Mouse (Mus musculus): ENCODE measurements around the gene Tert. TPM values are rescaled to one million over a fixed set of nuclear protein-coding genes. Genes with fewer than 3 reads are reported as not detected.

Tert gene
- polyA plus RNA-seq, 1 experiment, result 4.1 TPM

DNA sequence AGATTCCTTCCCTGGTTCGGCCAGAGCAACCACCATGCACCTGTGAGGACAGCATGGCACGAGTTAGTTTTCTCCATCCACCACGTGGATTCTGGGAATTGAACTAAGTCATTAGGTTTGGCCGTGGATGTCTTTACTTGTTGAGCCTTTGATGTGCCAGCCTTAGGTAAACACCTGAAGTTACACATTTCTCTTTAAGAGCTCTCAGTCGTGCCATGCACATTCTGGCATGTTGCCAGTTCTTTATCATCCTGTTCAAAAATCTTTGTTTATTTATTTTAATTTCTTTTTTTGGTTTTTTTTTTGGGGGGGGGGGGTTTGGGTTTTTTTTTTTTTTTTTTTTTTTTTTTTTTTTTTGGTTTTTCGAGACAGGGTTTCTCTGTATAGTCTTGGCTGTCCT, 11.1 kb downstream of the Tert start:
- no peaks in the 10 kb centered on the region for H3K36me3 ChIP-seq (ENCODE audit: control insufficient read depth, insufficient read depth, low read length)
- TF ChIP-seq POLR2A (IDR thresholded peaks at IDR 0.05; ENCODE audit: control insufficient read depth, low read depth, low read length) (no peak), CTCF (IDR thresholded peaks at IDR 0.05; ENCODE audit: control insufficient read depth, insufficient read depth, insufficient replicate concordance, low read depth, low read length) (no peak)
- no peak overlapping the region for H3K27ac ChIP-seq (ENCODE audit: control insufficient read depth, insufficient read depth, low read depth, low read length)
- H3K4me3 ChIP-seq (ENCODE audit: control insufficient read depth, low read depth, low read length), result no peak overlapping the region
- no peaks in the 10 kb centered on the region for H3K4me1 ChIP-seq (ENCODE audit: control insufficient read depth, insufficient read depth, low read length)
- H3K27me3 ChIP-seq (ENCODE audit: control insufficient read depth, insufficient read depth, low read length), result no peaks in the 10 kb centered on the region

DNA sequence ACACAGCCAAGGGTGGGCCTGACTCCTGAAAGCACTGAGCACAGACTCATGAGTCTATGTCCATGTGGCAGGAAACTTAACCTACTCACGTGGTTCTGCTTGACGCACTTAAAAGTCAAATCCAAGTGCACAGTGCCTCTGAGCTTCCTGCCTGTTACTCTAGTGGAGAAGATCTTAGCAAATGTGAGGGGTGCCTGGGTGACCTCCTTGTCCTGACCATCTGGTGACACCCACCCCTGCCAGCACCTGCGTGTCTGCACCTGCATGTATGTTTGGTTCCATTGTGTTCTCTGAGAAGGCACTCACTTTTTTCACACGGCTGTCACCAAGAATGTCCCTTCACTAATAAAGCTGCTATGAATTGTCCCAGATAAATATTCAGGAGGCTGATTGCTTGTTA, 14.6 kb downstream of the Tert start:
- Histone ChIP-seq H3K27me3 (ENCODE audit: control insufficient read depth, insufficient read depth, low read length) (no peaks in the 10 kb centered on the region), H3K4me1 (ENCODE audit: control insufficient read depth, insufficient read depth, low read length) (no peaks in the 10 kb centered on the region), H3K4me3 (ENCODE audit: control insufficient read depth, low read depth, low read length) (no peak overlapping the region), H3K36me3 (ENCODE audit: control insufficient read depth, insufficient read depth, low read length) (no peaks in the 10 kb centered on the region), H3K27ac (ENCODE audit: control insufficient read depth, insufficient read depth, low read depth, low read length) (no peak overlapping the region)
- TF ChIP-seq POLR2A (IDR thresholded peaks at IDR 0.05; ENCODE audit: control insufficient read depth, low read depth, low read length) (no peak), CTCF (IDR thresholded peaks at IDR 0.05; ENCODE audit: control insufficient read depth, insufficient read depth, insufficient replicate concordance, low read depth, low read length) (no peak)

DNA sequence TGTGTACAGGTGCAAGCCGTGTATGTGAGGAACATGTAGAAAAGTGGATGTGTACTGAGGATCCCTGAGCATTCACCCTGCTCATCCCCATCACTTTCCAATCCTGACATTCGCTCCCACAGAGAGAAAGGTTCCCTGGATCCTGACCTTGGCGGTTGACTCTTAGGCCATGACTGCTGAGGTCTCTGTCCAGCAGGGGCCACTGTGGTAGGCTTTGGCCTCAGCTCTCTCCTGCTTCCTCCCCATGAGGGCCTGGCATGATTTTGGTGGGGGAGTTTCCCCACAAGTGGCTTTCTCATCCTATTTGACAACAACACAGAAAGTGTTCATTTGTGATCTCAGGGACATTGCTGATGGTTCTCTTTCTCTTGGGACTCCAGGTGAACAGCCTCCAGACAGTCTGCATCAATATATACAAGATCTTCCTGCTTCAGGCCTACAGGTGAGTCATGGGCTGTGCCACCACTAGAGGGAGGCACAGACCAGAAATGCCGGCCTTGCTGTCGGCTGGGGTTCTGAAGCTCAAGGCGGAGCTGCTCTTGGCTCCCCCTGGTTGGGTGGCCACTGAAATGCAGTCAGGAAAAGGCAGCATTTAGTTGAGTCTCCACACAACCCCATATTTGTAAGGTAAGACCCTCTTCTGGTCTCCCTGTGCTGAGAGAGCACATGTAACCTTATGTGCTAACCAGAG, 19.8 kb downstream of the Tert start:
- Histone ChIP-seq H3K27me3 (ENCODE audit: control insufficient read depth, insufficient read depth, low read length) (no peaks in the 10 kb centered on the region), H3K27ac (ENCODE audit: control insufficient read depth, insufficient read depth, low read depth, low read length) (no peak overlapping the region), H3K4me3 (ENCODE audit: control insufficient read depth, low read depth, low read length) (no peak overlapping the region), H3K4me1 (ENCODE audit: control insufficient read depth, insufficient read depth, low read length) (no peaks in the 10 kb centered on the region), H3K36me3 (ENCODE audit: control insufficient read depth, insufficient read depth, low read length) (no peaks in the 10 kb centered on the region; the same call in 1 of the 2 replicates)
- TF ChIP-seq POLR2A (IDR thresholded peaks at IDR 0.05; ENCODE audit: control insufficient read depth, low read depth, low read length) (no peak), CTCF (IDR thresholded peaks at IDR 0.05; ENCODE audit: control insufficient read depth, insufficient read depth, insufficient replicate concordance, low read depth, low read length) (peak; percentile 64; the same call in 1 of the 2 replicates)

DNA sequence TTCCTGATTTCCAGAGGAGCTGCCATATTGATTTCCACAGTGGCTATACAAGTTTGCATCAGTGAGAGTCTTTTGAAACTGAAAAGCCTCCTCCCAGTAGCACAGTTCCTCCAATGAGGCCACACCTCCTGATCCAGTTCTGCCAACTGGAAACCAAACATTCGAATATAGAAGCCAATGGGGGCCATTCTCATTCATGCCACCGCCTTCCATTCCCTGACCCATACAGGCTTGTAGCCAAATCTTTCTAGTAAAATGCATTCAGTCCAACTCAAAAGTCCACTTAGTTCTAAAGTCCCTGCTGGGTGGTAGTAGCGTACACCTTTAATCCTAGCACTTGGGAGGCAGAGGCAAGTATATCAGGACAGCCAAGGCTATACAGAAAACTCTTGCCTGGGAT, 26.6 kb downstream of the Tert start:
- H3K27me3 ChIP-seq (ENCODE audit: control insufficient read depth, insufficient read depth, low read length), result no peaks in the 10 kb centered on the region
- H3K36me3 ChIP-seq (ENCODE audit: control insufficient read depth, insufficient read depth, low read length), result no peaks in the 10 kb centered on the region
- H3K27ac ChIP-seq (ENCODE audit: control insufficient read depth, insufficient read depth, low read depth, low read length), result no peak overlapping the region
- no peak overlapping the region for H3K4me3 ChIP-seq (ENCODE audit: control insufficient read depth, low read depth, low read length)
- TF ChIP-seq POLR2A (IDR thresholded peaks at IDR 0.05; ENCODE audit: control insufficient read depth, low read depth, low read length) (no peak), CTCF (IDR thresholded peaks at IDR 0.05; ENCODE audit: control insufficient read depth, insufficient read depth, insufficient replicate concordance, low read depth, low read length) (no peak)
- H3K4me1 ChIP-seq (ENCODE audit: control insufficient read depth, insufficient read depth, low read length), result no peaks in the 10 kb centered on the region

DNA sequence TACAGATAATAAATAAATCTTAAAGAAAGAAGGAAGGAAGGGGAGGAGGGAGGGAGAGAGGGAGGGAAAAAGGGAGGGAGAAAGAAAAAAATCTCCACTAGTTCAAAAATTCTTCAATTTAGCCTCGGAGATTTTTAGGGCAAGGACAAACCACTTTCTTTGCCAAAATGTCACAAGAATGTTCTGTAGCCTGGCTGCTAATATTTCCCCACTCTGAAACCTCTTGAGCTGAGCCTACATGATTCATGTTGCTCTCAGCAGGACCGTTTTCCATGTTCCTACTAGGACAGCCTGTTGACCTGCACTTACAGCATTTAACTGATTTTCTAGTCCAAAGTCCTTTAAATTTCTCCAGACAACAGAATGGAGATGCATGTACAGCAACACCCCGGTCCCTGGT, 28.3 kb downstream of the Tert start:
- TF ChIP-seq CTCF (IDR thresholded peaks at IDR 0.05; ENCODE audit: control insufficient read depth, insufficient read depth, insufficient replicate concordance, low read depth, low read length) (no peak), POLR2A (IDR thresholded peaks at IDR 0.05; ENCODE audit: control insufficient read depth, low read depth, low read length) (no peak)
- H3K4me1 ChIP-seq (ENCODE audit: control insufficient read depth, insufficient read depth, low read length), result no peaks in the 10 kb centered on the region

DNA sequence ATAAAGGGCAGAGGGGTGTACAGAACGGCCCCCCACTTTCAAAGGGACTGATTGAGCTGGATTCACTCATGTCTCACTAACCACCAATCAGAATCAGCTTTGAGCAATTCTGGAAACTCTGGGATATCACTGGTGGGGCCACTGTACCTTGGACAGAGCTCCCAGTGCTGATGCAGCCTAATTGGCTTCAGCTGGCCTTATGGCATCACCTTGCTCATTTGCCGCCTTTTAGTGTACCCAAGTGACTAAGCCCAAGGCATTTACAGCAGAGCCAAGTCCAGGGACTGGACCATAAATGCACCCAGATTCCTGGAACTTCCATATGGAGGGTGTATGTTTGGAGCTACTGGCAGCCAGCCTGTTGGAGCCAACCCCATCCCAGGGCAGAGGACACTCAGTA, 32.2 kb downstream of the Tert start:
- H3K27me3 ChIP-seq (ENCODE audit: control insufficient read depth, insufficient read depth, low read length), result no peaks in the 10 kb centered on the region
- TF ChIP-seq CTCF (IDR thresholded peaks at IDR 0.05; ENCODE audit: control insufficient read depth, insufficient read depth, insufficient replicate concordance, low read depth, low read length) (no peak), POLR2A (IDR thresholded peaks at IDR 0.05; ENCODE audit: control insufficient read depth, low read depth, low read length) (no peak)
- no peaks in the 10 kb centered on the region for H3K4me1 ChIP-seq (ENCODE audit: control insufficient read depth, insufficient read depth, low read length)
- H3K4me3 ChIP-seq (ENCODE audit: control insufficient read depth, low read depth, low read length), result no peak overlapping the region
- no peak overlapping the region for H3K27ac ChIP-seq (ENCODE audit: control insufficient read depth, insufficient read depth, low read depth, low read length)
- no peaks in the 10 kb centered on the region for H3K36me3 ChIP-seq (ENCODE audit: control insufficient read depth, insufficient read depth, low read length)

More for the DNA sequence above, 28.3 kb downstream of the Tert start:
- no peaks in the 10 kb centered on the region for H3K36me3 ChIP-seq (ENCODE audit: control insufficient read depth, insufficient read depth, low read length)
- no peaks in the 10 kb centered on the region for H3K27me3 ChIP-seq (ENCODE audit: control insufficient read depth, insufficient read depth, low read length)
- H3K4me3 ChIP-seq (ENCODE audit: control insufficient read depth, low read depth, low read length), result no peak overlapping the region
- no peak overlapping the region for H3K27ac ChIP-seq (ENCODE audit: control insufficient read depth, insufficient read depth, low read depth, low read length)

DNA sequence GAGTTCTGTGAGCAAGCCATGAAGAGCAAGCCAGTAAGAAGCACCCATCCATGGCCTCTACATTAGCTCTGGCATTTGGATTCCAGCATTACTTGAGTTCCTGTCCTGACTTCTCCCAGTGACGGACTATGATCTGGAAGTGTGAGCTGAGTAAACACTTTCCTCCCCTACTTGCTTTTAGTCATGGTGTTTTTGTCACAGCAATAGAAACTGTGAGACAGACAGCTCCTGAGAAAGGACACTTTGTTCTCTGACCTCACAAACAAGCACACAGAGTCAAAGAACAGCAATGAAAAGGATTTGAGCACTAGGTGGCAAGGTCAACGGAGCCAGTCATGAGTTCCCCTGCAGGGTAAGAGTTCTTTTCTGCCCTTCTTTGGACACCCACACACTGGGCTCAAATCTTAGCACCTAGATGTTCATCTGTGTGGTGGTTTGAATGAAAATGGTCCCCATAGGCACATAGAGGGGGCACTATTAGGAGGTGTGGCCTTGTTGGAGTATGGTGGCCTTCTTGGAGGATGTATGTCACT, 33.5 kb downstream of the Tert start:
- Histone ChIP-seq H3K27me3 (ENCODE audit: control insufficient read depth, insufficient read depth, low read length) (no peaks in the 10 kb centered on the region), H3K4me3 (ENCODE audit: control insufficient read depth, low read depth, low read length) (no peak overlapping the region), H3K36me3 (ENCODE audit: control insufficient read depth, insufficient read depth, low read length) (no peaks in the 10 kb centered on the region), H3K27ac (ENCODE audit: control insufficient read depth, insufficient read depth, low read depth, low read length) (no peak overlapping the region), H3K4me1 (ENCODE audit: control insufficient read depth, insufficient read depth, low read length) (no peaks in the 10 kb centered on the region)
- TF ChIP-seq CTCF (IDR thresholded peaks at IDR 0.05; ENCODE audit: control insufficient read depth, insufficient read depth, insufficient replicate concordance, low read depth, low read length) (no peak), POLR2A (IDR thresholded peaks at IDR 0.05; ENCODE audit: control insufficient read depth, low read depth, low read length) (no peak)
